Comparison of ENCODE assay signal across 12 mouse cellular contexts in the genomic region with DNA sequence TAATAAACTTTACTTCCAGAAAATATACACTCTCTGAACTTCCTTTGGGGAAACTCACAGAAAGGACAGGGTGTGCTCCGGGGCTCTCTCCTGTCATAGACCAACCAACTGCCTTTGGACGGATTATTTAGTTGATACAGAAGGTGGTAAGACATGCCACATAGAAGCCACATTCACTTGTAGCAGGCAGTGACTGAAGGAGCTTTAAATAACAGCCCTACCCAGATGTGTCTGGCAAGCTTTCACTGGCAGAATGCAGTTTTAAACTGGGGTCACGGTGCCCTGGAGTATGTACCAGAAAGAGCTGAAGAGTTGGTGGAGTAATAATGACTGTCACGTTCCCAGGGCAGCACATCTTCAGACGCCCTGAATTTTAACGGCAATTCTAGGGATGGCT. TPM values are rescaled to one million over a fixed set of nuclear protein-coding genes. Genes with fewer than 3 reads are reported as not detected.
DNase-seq lines count a peak whose midpoint lies in the region; ATAC-seq lines count a peak whose summit lies in the region.
"Had no signal": no experiment of that assay in that cellular context is flagged by ENCODE, and none has a peak within 500 bp of the region (broad histone marks: within the 10 kb centered on the region; RNA-seq: fewer than 3 reads in every experiment).

No protein-coding gene starts in this region.

- no peak for DNase-seq in heart, postnatal 25 days (ENCODE audit: low spot score)
- DNase-seq in lung, postnatal 25 days (ENCODE audit: low spot score) = no peak
- no peak for DNase-seq in spleen, postnatal 36 days (ENCODE audit: low spot score in 2 of 2)
- DNase-seq: cerebellum, postnatal 36 days; kidney, adult 11 months; liver, embryonic 13.5 days; right cerebral cortex, adult 18-20 months had no signal

- H3K27me3 ChIP-seq in heart, embryonic 12.5 days (replicated peaks) = no peaks in the 10 kb centered on the region
- no peaks in the 10 kb centered on the region for H3K27me3 ChIP-seq in lung, embryonic 16.5 days (ENCODE audit: control insufficient read depth, insufficient read depth, low read depth, low read length)
- no peaks in the 10 kb centered on the region for H3K27me3 ChIP-seq in intestine, embryonic 16.5 days (replicated peaks; ENCODE audit: control insufficient read depth, insufficient read depth, low read length)
- H3K27me3 ChIP-seq in stomach, embryonic 14.5 days (ENCODE audit: control insufficient read depth, insufficient read depth, low read length) = no peaks in the 10 kb centered on the region
- H3K27me3 ChIP-seq: liver, embryonic 13.5 days had no signal

- peak overlapping the region; percentile 26; the same call in 1 of the 2 replicates for H3K27ac ChIP-seq in heart, embryonic 12.5 days (ENCODE audit: poor library complexity, severe bottlenecking)
- H3K27ac ChIP-seq in lung, embryonic 16.5 days (ENCODE audit: low read length) = peak overlapping the region; percentile 93
- peak overlapping the region; percentile 66 for H3K27ac ChIP-seq in intestine, embryonic 16.5 days (ENCODE audit: low read length)
- H3K27ac ChIP-seq in stomach, embryonic 14.5 days (ENCODE audit: low read length) = peak overlapping the region; percentile 69
- H3K27ac ChIP-seq: liver, embryonic 13.5 days had no signal

- no peak overlapping the region for H3K9ac ChIP-seq in heart, embryonic 12.5 days
- peak overlapping the region; percentile 17; the same call in 1 of the 2 replicates for H3K9ac ChIP-seq in lung, embryonic 16.5 days (ENCODE audit: low read length)
- no peak overlapping the region for H3K9ac ChIP-seq in intestine, embryonic 16.5 days (ENCODE audit: low read depth, low read length)
- no peak overlapping the region for H3K9ac ChIP-seq in stomach, embryonic 14.5 days (replicated peaks; ENCODE audit: low read depth, low read length)
- H3K9ac ChIP-seq: liver, embryonic 13.5 days had no signal

- H3K4me1 ChIP-seq in heart, embryonic 12.5 days (replicated peaks) = peaks cover 20% of the 10 kb centered on the region
- peaks cover 24% of the 10 kb centered on the region for H3K4me1 ChIP-seq in lung, embryonic 16.5 days (replicated peaks; ENCODE audit: control insufficient read depth, insufficient read depth, low read length)
- H3K4me1 ChIP-seq in intestine, embryonic 16.5 days (ENCODE audit: control insufficient read depth, insufficient read depth, low read length) = peaks cover 6% of the 10 kb centered on the region
- peaks cover 14% of the 10 kb centered on the region; the same call in 1 of the 2 replicates for H3K4me1 ChIP-seq in stomach, embryonic 14.5 days (ENCODE audit: control insufficient read depth, insufficient read depth, low read length)
- H3K4me1 ChIP-seq: liver, embryonic 13.5 days had no signal

- intact Hi-C loops in heart, postnatal 25 days (cut with DNase I) = no loop called here

- H3K9me3 ChIP-seq in heart, embryonic 12.5 days (replicated peaks) = no peaks in the 10 kb centered on the region
- H3K9me3 ChIP-seq in lung, embryonic 16.5 days (ENCODE audit: control insufficient read depth, low read length) = no peaks in the 10 kb centered on the region
- no peaks in the 10 kb centered on the region for H3K9me3 ChIP-seq in intestine, embryonic 16.5 days (ENCODE audit: control insufficient read depth, low read length)
- H3K9me3 ChIP-seq in stomach, embryonic 14.5 days (ENCODE audit: control insufficient read depth, low read depth, low read length) = no peaks in the 10 kb centered on the region
- H3K9me3 ChIP-seq: liver, embryonic 13.5 days had no signal

- 64% methylated on average over 6 of the region's 6 CpGs for WGBS in heart, embryonic 12.5 days
- 53% methylated on average over 6 of the region's 6 CpGs for WGBS in lung, embryonic 16.5 days
- 58% methylated on average over 6 of the region's 6 CpGs for WGBS in intestine, embryonic 16.5 days
- 65% methylated on average over 6 of the region's 6 CpGs for WGBS in stomach, embryonic 14.5 days

- no peaks in the 10 kb centered on the region for H3K36me3 ChIP-seq in heart, embryonic 12.5 days
- no peaks in the 10 kb centered on the region for H3K36me3 ChIP-seq in lung, embryonic 16.5 days (ENCODE audit: control insufficient read depth, insufficient read depth, low read length)
- H3K36me3 ChIP-seq in intestine, embryonic 16.5 days (ENCODE audit: control insufficient read depth, insufficient read depth, low read length) = no peaks in the 10 kb centered on the region
- no peaks in the 10 kb centered on the region for H3K36me3 ChIP-seq in stomach, embryonic 14.5 days (ENCODE audit: control insufficient read depth, insufficient read depth, low read length)
- H3K36me3 ChIP-seq: liver, embryonic 13.5 days had no signal

- no peak overlapping the region for H3K4me3 ChIP-seq in heart, embryonic 12.5 days
- no peak overlapping the region for H3K4me3 ChIP-seq in lung, embryonic 16.5 days (ENCODE audit: low read length)
- no peak overlapping the region for H3K4me3 ChIP-seq in intestine, embryonic 16.5 days (ENCODE audit: low read length)
- no peak overlapping the region for H3K4me3 ChIP-seq in stomach, embryonic 14.5 days (ENCODE audit: low read depth, low read length)
- H3K4me3 ChIP-seq: liver, embryonic 13.5 days had no signal

- no peak overlapping the region for H3K4me2 ChIP-seq in heart, embryonic 12.5 days
- peak overlapping the region; percentile 39 for H3K4me2 ChIP-seq in lung, embryonic 16.5 days (ENCODE audit: low read depth, low read length)
- no peak overlapping the region for H3K4me2 ChIP-seq in intestine, embryonic 16.5 days (ENCODE audit: low read depth, low read length)
- H3K4me2 ChIP-seq in stomach, embryonic 14.5 days (replicated peaks; ENCODE audit: low read depth, low read length) = no peak overlapping the region
- H3K4me2 ChIP-seq: liver, embryonic 13.5 days had no signal

- no peak for ATAC-seq in heart, embryonic 12.5 days (ENCODE audit: insufficient number of reproducible peaks, low FRiP score)
- ATAC-seq in lung, embryonic 16.5 days (ENCODE audit: low read depth) = peak; percentile 76
- ATAC-seq in intestine, embryonic 16.5 days = 0 out of 2 replicates have a peak, but pooled peaks have one; percentile 19
- 0 out of 2 replicates have a peak, but pooled peaks have one; percentile 23 for ATAC-seq in stomach, embryonic 14.5 days (ENCODE audit: insufficient number of reproducible peaks, insufficient read depth, low FRiP score, low read depth)
- ATAC-seq in CD4-positive, CD25-positive, alpha-beta regulatory T cell, adult 4 months = no peak

RNA-seq across cellular contexts. Expression of gene Rerg, which starts 59.5 kb away (rescaled TPM):
- polyA plus RNA-seq in heart, embryonic 12.5 days (2016; fragmentation: Nextera tagmentation; extraction: Ambion mirVana) = 4.4 and 6.6 TPM in 2 replicates
- total RNA-seq in heart, postnatal 25 days (2021) = 1 to 10 TPM; 3.5 to 4.8 TPM
- polyA plus RNA-seq in lung, embryonic 16.5 days (2015; fragmentation: Nextera tagmentation; extraction: Ambion mirVana) = 24.9 and 25.0 TPM in 2 replicates
- polyA plus RNA-seq in intestine, embryonic 16.5 days (2015; fragmentation: Nextera tagmentation; extraction: Ambion mirVana) = 18.2 TPM in 2 replicates
- 32.6 and 36.5 TPM in 2 replicates for polyA plus RNA-seq in stomach, embryonic 14.5 days (2014; fragmentation: Nextera tagmentation; extraction: Ambion mirVana)
- polyA plus RNA-seq in CD4-positive, CD25-positive, alpha-beta regulatory T cell, adult 4 months (2017; shearing (Covaris generic)) = not detected

Comparison
In these comparisons a context has a peak if more than half of its experiments do, and no peak if none do; other contexts are left out.
1. ATAC-seq: peak in lung, embryonic 16.5 days (single experiment), intestine, embryonic 16.5 days (single experiment) and stomach, embryonic 14.5 days (single experiment); none in heart, embryonic 12.5 days (single experiment) and CD4-positive, CD25-positive, alpha-beta regulatory T cell, adult 4 months (single experiment).
2. H3K27ac ChIP-seq: peak in every context shown above with its lines; median percentile 93 in lung, embryonic 16.5 days; 69 in stomach, embryonic 14.5 days; 66 in intestine, embryonic 16.5 days; 26 in heart, embryonic 12.5 days.